Mouse (Mus musculus) kidney, adult 9 months (tissue): ENCODE results near the gene Ufc1.

ENCODE experiments used
- DNase-seq: peaks from one replicate; pipeline ENCODE4 v3.0.0; 2022

Ufc1 gene

DNA sequence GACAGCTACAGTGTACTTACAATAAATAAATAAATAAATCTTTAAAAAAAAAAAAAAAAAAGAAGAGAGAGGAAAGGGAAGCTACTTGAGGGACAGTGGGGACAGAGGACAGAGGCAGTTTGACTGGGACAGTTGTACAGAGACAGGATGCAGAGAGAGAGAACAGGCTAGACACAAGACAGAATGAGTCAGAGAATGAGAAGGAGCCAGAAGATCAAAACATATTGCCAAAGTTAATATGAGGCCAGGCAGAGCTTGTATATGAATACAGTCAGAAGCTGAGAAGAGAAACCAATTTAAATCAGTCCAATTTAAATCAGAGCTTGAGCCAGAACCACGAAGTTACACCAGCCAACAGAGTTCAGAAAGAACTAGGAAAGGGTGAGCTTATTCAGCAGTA lies 26.5 kb downstream of the Ufc1 start:
- DNase-seq = no peak

- DNase-seq = no peak
Measured at GRCm38 (mm10) chr1:171265971-171266744, 28.7 kb downstream of the Ufc1 start.

GRCm38 (mm10) chr1:171263666-171264461 lies 31.0 kb downstream of the Ufc1 start:
- DNase-seq = no peak

- DNase-seq = peak; percentile 61
Measured at GRCm38 (mm10) chr1:171263185-171263611, 31.6 kb downstream of the Ufc1 start.

GRCm38 (mm10) chr1:171262594-171263130 lies 32.2 kb downstream of the Ufc1 start:
- peak; percentile 67 for DNase-seq

DNA sequence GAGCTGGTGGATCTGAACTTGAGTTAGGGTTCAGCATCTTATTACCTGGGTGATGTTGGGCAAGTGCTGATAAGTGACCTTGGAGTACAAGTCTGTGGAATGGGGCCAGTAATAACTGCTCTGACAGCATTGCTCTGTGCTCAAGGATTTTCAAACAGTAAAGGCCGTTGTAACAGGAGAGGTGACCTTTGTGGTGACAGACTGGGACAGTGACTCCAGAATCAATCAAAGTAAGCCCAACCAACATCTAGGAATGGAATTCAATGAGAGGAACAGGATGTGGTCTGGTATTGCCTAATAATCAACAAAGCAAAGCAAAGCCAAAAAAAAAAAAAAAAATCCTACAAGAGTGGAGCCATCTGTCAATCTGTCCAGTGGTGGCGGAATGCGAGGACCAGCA lies 34.5 kb downstream of the Ufc1 start:
- DNase-seq = no peak

- DNase-seq = no peak
Measured at GRCm38 (mm10) chr1:171258921-171259320, 35.9 kb downstream of the Ufc1 start.

DNA sequence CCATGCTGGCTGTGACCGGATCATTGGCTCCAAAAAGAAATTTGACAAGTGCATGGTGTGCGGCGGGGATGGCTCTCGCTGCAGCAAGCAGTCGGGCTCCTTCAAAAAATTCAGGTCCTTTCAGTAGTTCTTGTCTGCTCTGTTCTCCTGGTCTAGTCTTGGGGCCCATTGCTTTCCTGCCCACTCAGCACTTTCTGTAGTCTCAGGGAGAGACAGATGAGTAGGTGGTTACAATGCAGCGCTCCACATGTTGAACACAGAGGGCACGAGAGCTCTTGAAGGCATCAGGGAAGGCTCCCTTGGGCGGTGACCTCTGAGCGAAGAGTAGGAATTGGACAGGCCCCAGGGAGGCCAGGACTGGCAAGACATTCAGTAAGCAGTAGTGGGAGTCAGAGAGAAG lies 37.0 kb downstream of the Ufc1 start:
- no peak for DNase-seq

DNA sequence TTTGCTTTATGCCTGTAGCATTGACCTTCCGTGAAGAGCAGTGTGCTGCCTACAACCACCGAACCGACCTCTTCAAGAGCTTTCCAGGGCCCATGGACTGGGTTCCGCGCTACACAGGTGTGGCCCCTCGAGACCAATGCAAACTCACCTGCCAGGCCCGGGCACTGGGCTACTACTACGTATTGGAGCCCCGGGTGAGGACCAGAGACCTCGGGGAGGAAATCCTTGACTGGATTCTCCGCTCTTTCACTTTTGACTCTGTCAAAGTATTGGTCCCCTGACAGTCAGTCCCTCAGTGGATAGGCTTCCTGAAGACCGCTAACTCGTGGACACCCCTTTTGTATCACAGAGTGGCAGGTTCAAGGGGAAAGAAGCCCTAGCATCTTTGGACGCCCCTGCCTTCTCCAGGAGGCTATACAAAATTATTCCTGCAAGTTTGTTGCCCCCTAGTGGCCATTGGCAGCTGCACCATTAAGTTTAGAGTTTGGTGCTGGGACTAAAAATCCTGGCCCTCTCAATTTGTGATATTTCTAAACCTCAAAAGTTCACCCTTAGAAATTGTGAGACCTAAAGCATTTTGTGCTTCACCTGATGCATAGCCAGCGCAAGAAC lies 37.8 kb downstream of the Ufc1 start:
- peak; percentile 79 for DNase-seq

DNA sequence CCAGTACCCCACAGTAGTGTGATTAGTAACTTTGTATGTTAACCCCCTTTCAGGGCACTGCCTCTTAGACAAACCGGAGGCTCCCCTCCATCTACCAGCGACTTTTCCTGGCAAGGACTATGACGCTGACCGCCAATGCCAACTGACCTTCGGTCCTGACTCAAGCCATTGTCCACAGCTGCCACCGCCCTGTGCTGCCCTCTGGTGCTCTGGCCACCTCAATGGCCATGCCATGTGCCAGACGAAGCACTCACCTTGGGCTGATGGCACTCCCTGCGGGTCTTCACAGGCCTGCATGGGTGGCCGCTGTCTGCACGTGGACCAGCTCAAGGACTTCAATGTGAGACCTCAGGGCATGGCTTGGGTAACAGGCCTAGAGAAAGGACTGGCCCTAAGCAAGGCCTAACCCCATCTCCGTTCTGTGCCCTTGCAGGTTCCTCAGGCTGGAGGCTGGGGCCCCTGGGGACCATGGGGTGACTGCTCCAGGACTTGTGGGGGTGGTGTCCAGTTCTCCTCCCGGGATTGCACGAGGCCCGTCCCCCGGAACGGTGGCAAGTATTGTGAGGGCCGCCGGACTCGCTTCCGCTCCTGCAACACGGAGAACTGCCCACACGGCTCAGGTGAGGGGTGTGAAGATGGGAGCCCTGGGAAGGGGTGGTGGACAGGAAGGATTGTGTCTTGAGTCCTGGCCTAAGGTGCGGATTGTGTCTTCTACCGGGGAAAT lies 38.6 kb downstream of the Ufc1 start:
- DNase-seq = peak; percentile 77

DNA sequence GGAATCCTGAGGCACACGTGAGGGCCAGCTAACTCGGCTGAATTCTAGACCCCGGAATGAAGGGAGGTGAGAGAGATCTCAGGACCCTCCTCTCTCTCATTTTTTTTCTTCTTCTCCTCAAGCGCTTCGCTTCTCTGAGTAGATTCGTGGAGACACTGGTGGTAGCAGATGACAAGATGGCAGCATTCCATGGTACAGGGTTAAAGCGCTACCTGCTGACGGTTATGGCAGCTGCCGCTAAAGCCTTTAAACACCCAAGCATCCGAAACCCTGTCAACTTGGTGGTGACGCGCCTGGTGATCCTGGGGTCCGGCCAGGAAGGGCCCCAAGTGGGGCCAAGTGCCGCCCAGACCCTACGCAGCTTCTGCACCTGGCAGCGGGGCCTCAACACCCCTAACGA lies 42.4 kb downstream of the Ufc1 start:
- no peak for DNase-seq

DNA sequence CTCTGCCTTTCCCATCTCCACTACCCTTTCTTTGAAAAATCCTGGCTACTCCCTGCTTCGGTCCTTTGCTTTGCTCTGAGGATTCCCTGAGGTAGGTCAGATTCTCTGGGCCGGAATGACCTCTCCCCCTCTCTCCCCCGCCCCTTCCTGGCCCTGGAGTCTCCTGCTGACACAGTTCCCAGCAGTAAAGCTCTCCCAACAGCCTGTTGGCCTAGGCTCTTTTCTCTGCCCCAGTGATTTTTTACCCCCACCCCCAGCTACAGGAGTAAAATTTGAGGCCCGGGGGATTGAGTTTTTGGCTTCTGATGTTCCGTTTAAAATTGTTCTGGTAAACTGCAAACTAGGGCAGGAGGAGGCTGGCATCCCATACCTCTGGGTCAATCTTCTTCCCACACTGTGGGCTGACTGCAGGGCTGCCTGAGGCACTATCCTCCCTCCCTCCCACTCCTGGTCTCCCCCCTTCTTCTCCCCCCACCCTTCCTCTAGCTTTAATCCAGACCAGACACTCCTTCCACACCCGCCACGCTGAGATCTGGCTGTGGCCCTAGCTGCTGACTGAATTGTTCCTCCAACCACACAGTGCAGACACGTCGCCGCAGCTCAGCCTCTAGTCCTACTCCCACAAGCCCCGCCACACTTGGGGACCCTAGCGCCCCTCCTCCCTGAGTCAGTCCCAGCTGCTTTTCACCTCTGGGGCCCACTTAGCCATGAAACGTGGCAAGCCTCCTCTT lies 43.1 kb downstream of the Ufc1 start:
- DNase-seq = no peak

DNA sequence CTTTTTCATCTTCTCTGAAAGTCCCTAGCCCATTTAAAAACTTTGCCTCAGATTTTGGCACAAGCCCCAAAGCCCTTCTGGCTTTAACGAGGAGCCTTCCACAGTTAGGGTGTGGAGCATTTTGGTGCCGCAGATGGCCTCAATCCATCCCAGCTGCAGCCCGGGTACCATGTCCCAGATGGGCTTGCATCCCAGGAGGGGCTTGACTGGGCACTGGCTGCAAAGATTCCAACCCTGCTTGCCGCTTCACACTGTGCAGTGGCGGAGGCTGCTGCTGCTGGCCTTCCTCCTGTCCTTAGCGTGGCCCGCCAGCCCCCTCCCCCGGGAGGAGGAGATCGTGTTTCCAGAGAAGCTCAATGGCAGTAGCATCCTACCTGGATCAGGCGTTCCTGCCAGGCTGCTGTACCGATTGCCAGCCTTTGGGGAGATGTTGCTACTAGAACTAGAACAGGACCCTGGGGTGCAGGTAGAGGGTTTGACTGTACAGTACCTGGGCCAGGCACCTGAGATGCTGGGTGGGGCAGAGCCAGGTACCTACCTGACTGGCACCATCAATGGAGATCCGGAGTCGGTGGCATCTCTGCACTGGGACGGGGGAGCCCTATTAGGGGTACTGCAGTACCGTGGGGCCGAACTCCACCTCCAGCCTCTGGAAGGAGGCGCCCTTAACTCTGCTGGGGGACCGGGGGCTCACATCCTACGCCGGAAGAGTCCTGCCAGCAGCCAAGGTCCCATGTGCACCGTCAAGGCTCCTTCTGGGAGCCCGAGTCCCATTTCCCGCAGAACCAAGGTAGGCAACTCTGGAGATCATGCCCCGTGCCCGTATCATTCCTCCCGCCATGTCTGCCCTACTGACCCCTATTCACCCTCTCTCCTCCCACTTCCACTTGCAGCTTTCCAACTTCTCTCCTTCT lies 43.9 kb downstream of the Ufc1 start, which contains the start of gene Ndufs2:
TSS of gene Ndufs2 (minus strand) at position 709 of the 914 bp plus-strand sequence.
- DNase-seq = no peak

- DNase-seq = no peak
Measured at GRCm38 (mm10) chr1:171249913-171250600, 44.8 kb downstream of the Ufc1 start, which contains the start of gene Adamts4. TSS of gene Adamts4 (plus strand) at chr1:171250421.

DNA sequence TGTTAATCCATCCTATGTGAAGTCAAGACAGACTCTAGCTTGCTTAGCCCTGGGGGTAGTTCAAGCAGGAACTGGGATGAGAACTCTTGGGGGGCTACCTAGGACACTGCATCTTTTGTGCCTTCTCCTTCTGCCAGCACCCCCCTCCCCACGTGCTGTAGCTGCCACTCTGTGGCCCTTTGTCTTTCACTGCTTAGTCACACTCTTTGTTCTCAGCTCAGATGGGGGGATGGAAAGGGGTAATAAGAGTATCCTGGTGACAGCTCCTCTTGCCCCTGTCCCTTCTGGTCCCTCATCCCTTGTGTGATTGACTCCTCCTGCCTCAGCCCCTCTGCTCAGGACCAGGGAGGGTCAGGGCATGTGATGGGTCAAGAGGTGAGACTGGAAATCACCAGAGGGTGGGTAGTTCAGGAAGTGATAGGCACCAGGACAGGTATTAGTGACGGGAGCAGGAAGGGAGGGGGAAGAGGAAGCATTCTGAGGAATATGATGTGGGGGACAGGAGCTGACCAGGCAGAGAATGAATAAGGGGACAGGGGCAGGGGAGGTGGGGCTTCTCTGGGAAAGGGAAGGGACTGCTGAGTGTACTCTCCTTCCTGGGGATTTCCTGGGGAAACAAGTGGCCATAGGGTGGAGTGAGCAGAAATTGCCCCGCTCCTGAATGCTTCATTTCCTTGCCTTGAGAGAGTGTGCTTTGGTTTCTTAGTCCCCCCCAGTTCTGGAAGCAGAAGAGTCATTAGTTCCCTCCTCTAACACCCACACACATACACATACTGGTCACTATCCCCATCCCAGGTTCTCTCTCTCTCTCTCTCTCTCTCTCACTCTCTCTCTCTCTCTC lies 46.2 kb downstream of the Ufc1 start:
- DNase-seq = no peak

DNA sequence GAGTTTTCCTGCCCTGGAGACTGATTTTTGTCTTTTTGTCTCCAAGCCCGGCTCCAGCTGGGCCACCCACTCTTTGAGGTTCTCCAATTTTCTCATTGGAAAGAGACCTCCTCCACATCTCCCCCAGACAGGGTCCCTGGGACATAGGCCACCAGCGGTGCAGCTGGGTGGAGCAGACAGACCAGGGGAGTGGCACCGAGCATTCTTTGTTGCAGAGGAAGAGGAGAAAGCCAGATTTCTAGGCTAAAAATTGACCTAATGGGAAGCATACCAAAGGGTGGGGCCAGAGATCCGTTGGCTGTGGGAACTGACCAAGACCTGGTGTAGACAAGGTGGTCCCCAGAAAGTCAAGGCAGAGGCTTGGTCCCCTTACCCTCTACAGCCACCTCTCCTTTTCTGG lies 46.9 kb downstream of the Ufc1 start:
- no peak for DNase-seq

DNA sequence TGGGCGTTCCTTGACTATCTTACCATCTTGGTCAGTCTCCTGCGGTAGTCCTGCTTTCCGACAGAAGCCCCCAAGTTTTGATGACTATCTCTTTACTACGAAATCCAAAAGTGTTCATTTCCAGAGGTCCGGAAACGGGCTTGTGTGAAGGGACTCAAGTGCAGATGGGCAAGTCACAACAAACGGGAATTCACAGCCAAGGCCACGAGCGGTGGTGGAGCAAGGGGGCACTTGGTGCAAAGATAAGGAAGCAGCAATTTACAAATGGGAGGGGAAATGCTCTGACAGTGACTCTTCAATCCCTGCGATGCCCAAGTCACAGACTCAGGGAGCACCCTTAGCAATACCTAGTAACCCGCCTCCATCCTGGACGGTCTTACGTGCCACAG lies 47.4 kb downstream of the Ufc1 start:
- no peak for DNase-seq

- DNase-seq = peak; percentile 99
Measured at GRCm38 (mm10) chr1:171246709-171247452, 47.9 kb downstream of the Ufc1 start.
